In the genomic region with DNA sequence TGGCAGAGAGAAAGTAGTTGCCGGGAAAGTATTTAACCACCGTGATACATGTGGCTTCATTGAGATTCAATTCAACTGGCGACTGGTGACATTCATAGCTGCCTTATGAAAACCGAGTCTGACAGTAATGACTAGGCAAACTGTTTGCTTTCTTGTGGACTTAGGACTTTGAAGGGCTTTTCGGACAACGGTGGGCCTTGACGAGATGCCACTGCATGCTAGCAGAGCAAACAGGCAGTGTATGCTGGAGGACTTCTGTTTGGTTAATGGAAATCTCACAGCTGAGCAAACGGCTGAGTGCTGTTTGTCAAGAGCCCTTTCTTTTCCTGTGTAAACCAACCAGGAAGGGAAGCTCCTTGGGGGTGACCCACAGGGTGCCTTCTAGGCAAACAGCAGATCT, we compare ENCODE assay signal across 17 mouse cellular contexts.
DNase-seq lines count a peak whose midpoint lies in the region; ATAC-seq and TF ChIP-seq lines count a peak whose summit lies in the region.
"Had no signal": no experiment of that assay in that cellular context is flagged by ENCODE, and none has a peak within 500 bp of the region (broad histone marks: within the 10 kb centered on the region; RNA-seq: fewer than 3 reads in every experiment).

No protein-coding gene starts in this region.

- H3K4me3 ChIP-seq in midbrain, embryonic 10.5 days, result no peak overlapping the region
- no peak overlapping the region for H3K4me3 ChIP-seq in midbrain, postnatal 0 days (ENCODE audit: low read depth, low read length)
- no peak overlapping the region for H3K4me3 ChIP-seq in intestine, embryonic 15.5 days (replicated peaks)
- H3K4me3 ChIP-seq in limb, embryonic 14.5 days (replicated peaks; ENCODE audit: low read length), result no peak overlapping the region
- no peak overlapping the region for H3K4me3 ChIP-seq in stomach, embryonic 16.5 days (replicated peaks; ENCODE audit: low read length)
- H3K4me3 ChIP-seq: embryonic facial prominence, embryonic 12.5 days; kidney, embryonic 15.5 days; neural tube, embryonic 12.5 days had no signal

- no peak overlapping the region for H3K9ac ChIP-seq in midbrain, postnatal 0 days (replicated peaks; ENCODE audit: low read length, poor library complexity, severe bottlenecking)
- no peak overlapping the region for H3K9ac ChIP-seq in intestine, embryonic 15.5 days
- H3K9ac ChIP-seq in limb, embryonic 14.5 days (ENCODE audit: low read depth, low read length, severe bottlenecking), result no peak overlapping the region
- no peak overlapping the region for H3K9ac ChIP-seq in stomach, embryonic 16.5 days (ENCODE audit: low read length)
- H3K9ac ChIP-seq: embryonic facial prominence, embryonic 12.5 days; kidney, embryonic 15.5 days; neural tube, embryonic 12.5 days had no signal

- no peaks in the 10 kb centered on the region for H3K9me3 ChIP-seq in midbrain, embryonic 10.5 days (replicated peaks)
- H3K9me3 ChIP-seq in midbrain, postnatal 0 days (ENCODE audit: low read length), result no peaks in the 10 kb centered on the region
- no peaks in the 10 kb centered on the region for H3K9me3 ChIP-seq in intestine, embryonic 15.5 days
- no peaks in the 10 kb centered on the region for H3K9me3 ChIP-seq in limb, embryonic 14.5 days (ENCODE audit: control insufficient read depth, low read length)
- no peaks in the 10 kb centered on the region for H3K9me3 ChIP-seq in stomach, embryonic 16.5 days (replicated peaks; ENCODE audit: control insufficient read depth, low read length)
- H3K9me3 ChIP-seq: embryonic facial prominence, embryonic 12.5 days; kidney, embryonic 15.5 days; neural tube, embryonic 12.5 days had no signal

- no peaks in the 10 kb centered on the region for H3K27me3 ChIP-seq in midbrain, embryonic 10.5 days (ENCODE audit: low read depth, poor library complexity, severe bottlenecking)
- no peaks in the 10 kb centered on the region for H3K27me3 ChIP-seq in midbrain, postnatal 0 days (ENCODE audit: insufficient read depth, low read length)
- no peaks in the 10 kb centered on the region for H3K27me3 ChIP-seq in intestine, embryonic 15.5 days (replicated peaks)
- no peaks in the 10 kb centered on the region for H3K27me3 ChIP-seq in limb, embryonic 14.5 days (ENCODE audit: control insufficient read depth, insufficient read depth, low read length)
- H3K27me3 ChIP-seq in stomach, embryonic 16.5 days (ENCODE audit: control insufficient read depth, insufficient read depth, low read length), result no peaks in the 10 kb centered on the region
- H3K27me3 ChIP-seq: embryonic facial prominence, embryonic 12.5 days; kidney, embryonic 15.5 days; neural tube, embryonic 12.5 days had no signal

- no peak overlapping the region for H3K4me2 ChIP-seq in midbrain, postnatal 0 days (ENCODE audit: low read depth, low read length, poor library complexity, severe bottlenecking)
- no peak overlapping the region for H3K4me2 ChIP-seq in intestine, embryonic 15.5 days (replicated peaks)
- H3K4me2 ChIP-seq in limb, embryonic 14.5 days (replicated peaks; ENCODE audit: low read depth, low read length, severe bottlenecking), result no peak overlapping the region
- H3K4me2 ChIP-seq in stomach, embryonic 16.5 days (ENCODE audit: low read depth, low read length), result no peak overlapping the region
- H3K4me2 ChIP-seq: embryonic facial prominence, embryonic 12.5 days; kidney, embryonic 15.5 days; neural tube, embryonic 12.5 days had no signal

- no peaks in the 10 kb centered on the region for H3K36me3 ChIP-seq in midbrain, embryonic 10.5 days
- no peaks in the 10 kb centered on the region for H3K36me3 ChIP-seq in midbrain, postnatal 0 days (ENCODE audit: insufficient read depth, low read length)
- H3K36me3 ChIP-seq in intestine, embryonic 15.5 days, result no peaks in the 10 kb centered on the region
- H3K36me3 ChIP-seq in limb, embryonic 14.5 days (ENCODE audit: control insufficient read depth, insufficient read depth, low read length), result no peaks in the 10 kb centered on the region
- no peaks in the 10 kb centered on the region for H3K36me3 ChIP-seq in stomach, embryonic 16.5 days (ENCODE audit: control insufficient read depth, insufficient read depth, low read length)
- H3K36me3 ChIP-seq: embryonic facial prominence, embryonic 12.5 days; kidney, embryonic 15.5 days; neural tube, embryonic 12.5 days had no signal

- ATAC-seq in midbrain, postnatal 0 days (ENCODE audit: low FRiP score), result no peak
- peak; percentile 71 for ATAC-seq in intestine, embryonic 15.5 days
- no peak for ATAC-seq in limb, embryonic 14.5 days (ENCODE audit: low FRiP score, low read depth)
- ATAC-seq in stomach, embryonic 16.5 days (ENCODE audit: insufficient read depth, low FRiP score), result peak; percentile 81

- no peak for TF ChIP-seq POLR2A in limb, embryonic 14.5 days (IDR thresholded peaks at IDR 0.05; ENCODE audit: borderline replicate concordance, extremely low read depth, insufficient read depth, insufficient read length)

- H3K27ac ChIP-seq in midbrain, embryonic 10.5 days (replicated peaks), result no peak overlapping the region
- H3K27ac ChIP-seq in midbrain, postnatal 0 days (ENCODE audit: low read depth, low read length), result no peak overlapping the region
- no peak overlapping the region for H3K27ac ChIP-seq in intestine, embryonic 15.5 days
- H3K27ac ChIP-seq in limb, embryonic 14.5 days (replicated peaks; ENCODE audit: low read depth, low read length), result no peak overlapping the region
- H3K27ac ChIP-seq in stomach, embryonic 16.5 days (ENCODE audit: low read length), result no peak overlapping the region
- H3K27ac ChIP-seq: embryonic facial prominence, embryonic 12.5 days; kidney, embryonic 15.5 days; neural tube, embryonic 12.5 days had no signal

- 52% methylated on average over 8 of the region's 8 CpGs for WGBS in midbrain, embryonic 10.5 days
- WGBS in midbrain, postnatal 0 days, result 74% methylated on average over 8 of the region's 8 CpGs
- 46% methylated on average over 8 of the region's 8 CpGs for WGBS in intestine, embryonic 15.5 days
- 65% methylated on average over 8 of the region's 8 CpGs for WGBS in limb, embryonic 14.5 days
- WGBS in stomach, embryonic 16.5 days, result 45% methylated on average over 8 of the region's 8 CpGs

- peaks cover 13% of the 10 kb centered on the region for H3K4me1 ChIP-seq in midbrain, embryonic 10.5 days
- no peaks in the 10 kb centered on the region for H3K4me1 ChIP-seq in midbrain, postnatal 0 days (ENCODE audit: insufficient read depth, low read length)
- H3K4me1 ChIP-seq in intestine, embryonic 15.5 days (replicated peaks), result peaks cover 8% of the 10 kb centered on the region
- peaks cover 21% of the 10 kb centered on the region for H3K4me1 ChIP-seq in limb, embryonic 14.5 days (ENCODE audit: control insufficient read depth, insufficient read depth, low read length)
- peaks cover 9% of the 10 kb centered on the region for H3K4me1 ChIP-seq in stomach, embryonic 16.5 days (ENCODE audit: control insufficient read depth, insufficient read depth, low read length)

- peak; percentile 24 for DNase-seq in midbrain, embryonic 10.5 days (ENCODE audit: low spot score)
- no peak for DNase-seq in midbrain, postnatal 0 days (ENCODE audit: low spot score)
- peak; percentile 8 for DNase-seq in limb, embryonic 14.5 days (ENCODE audit: low spot score)
- DNase-seq in layer of hippocampus, adult 8-10 months (ENCODE audit: low spot score in 2 of 2), result no peak
- no peak for DNase-seq in kidney, postnatal 36 days
- DNase-seq: adrenal gland, postnatal 25 days; cerebellum, postnatal 10 days; gastrocnemius, postnatal 14 days; heart, postnatal 14 days; lung, adult 2 months; right cerebral cortex, postnatal 25 days; thymus, adult 2 months had no signal

- no peak for TF ChIP-seq CTCF in midbrain, postnatal 0 days (IDR thresholded peaks at IDR 0.05)

Comparison
In these comparisons a context has a peak if more than half of its experiments do, and no peak if none do; other contexts are left out.
1. DNase-seq: peak in midbrain, embryonic 10.5 days (single experiment) and limb, embryonic 14.5 days (single experiment); none in midbrain, postnatal 0 days (single experiment), layer of hippocampus, adult 8-10 months (0 of 2) and kidney, postnatal 36 days (0 of 2).
2. ATAC-seq: peak in intestine, embryonic 15.5 days (single experiment) and stomach, embryonic 16.5 days (single experiment); none in midbrain, postnatal 0 days (single experiment) and limb, embryonic 14.5 days (single experiment).